Mouse (Mus musculus) layer of hippocampus, postnatal 10 days (tissue): Measurements from ENCODE around the gene Trp53bp1. TPM values are rescaled to one million over a fixed set of nuclear protein-coding genes. Genes with fewer than 3 reads are reported as not detected.
A peak's percentile ranks its signal among the peaks of the same experiment; 100 is the strongest.

ENCODE experiments used
- DNase-seq, 2 experiments: peaks; one replicate each; pipeline ENCODE4 v3.0.0; 2021; ENCODE audit warnings: low spot score in 2 of 2
- long read RNA-seq: library from polyadenylated mRNA; stranded (forward); transcript quantifications from one replicate; pipeline ENCODE4 v2.0.0, GENCODE M21; 2023
- total RNA-seq, 2 experiments: library from RNA; stranded (reverse); gene quantifications; 2 replicates each; pipeline ENCODE4 v1.2.3; 2021

Gene Trp53bp1
- 100 to 1,000 TPM; 157 to 174 TPM for total RNA-seq
- long read RNA-seq, partial matches to known transcripts: 28 of 36 reads
- long read RNA-seq, other reads (novel, unspliced or antisense): 8 of 36 reads

DNA sequence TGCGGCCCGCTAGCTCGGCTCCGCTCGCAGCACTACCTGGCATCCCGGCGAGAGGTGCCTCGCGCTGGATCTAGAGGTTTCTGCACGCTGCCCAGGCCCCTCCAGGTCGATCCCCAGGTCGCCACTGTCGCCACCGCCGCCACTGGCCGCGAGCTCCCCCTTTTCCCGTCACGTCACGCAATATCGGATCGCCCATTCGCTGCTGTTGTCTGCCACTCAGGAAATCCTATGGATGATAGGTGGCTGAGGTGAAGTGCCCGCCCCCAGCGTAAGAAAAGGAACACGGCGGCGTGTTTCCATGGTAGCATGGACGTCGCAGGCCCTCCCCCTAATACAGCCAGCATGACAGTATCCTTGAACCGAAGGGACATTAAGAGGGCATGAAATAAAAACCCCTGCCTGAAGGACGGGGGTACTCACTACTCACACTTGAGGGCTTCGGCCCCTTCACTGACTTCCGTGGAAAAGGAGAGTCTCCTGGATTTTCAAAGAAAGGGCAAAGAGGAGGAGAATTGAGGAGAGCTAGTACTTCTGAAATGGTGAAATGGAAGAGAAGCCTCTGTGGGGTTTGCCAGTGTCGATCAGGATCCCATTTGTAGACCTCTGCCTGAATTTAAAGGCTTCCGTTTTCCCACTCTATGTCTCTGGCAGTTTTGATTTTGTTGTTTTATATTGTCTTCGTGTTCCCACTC is at the start of gene Trp53bp1:
Gene Trp53bp1 (minus strand): TSS at position 172 of the 692 bp plus-strand sequence.
- peak; percentile 96 to 97 for DNase-seq

DNA sequence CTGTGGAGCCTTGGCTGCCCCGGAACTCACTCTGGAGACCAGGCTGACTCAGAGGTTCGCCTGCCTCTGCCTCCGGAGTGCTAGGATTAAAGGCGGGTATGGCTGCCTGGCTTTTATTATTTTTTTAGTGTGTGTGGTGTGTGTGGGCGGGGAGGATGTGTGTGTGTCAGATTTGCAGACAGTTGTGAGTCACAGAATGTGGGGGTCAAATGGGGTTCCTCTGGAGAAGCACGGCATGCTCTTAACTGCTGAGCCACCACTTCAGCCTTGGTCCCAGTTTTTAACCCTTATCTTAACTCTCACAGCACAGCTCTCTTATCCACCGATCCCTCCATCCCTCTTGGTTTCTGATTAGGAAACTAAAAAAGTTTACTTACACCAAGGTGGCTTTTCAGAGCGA is 45.1 kb upstream of the Trp53bp1 start:
- no peak for DNase-seq

DNA sequence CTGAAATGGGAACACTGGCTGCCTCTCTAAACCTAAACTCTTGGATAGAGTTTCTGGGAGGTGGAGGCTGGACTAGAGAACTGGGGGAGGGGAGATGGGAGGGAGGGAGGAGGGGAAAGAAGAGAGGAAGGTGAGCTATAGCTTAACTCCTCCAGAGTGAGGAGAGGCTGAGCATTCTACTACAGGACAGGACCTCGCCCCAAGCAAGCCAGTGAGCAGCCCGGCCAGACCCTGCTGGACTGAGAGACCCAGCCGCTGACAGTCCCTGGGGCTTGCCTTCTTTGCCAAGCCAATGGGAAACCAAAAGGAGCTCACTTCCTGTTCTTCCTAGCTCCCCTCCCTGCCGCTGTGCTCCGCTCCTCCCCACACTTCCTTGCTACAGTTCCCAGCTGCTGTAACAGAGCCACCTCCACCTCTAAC is 37.8 kb upstream of the Trp53bp1 start:
- no peak for DNase-seq

DNA sequence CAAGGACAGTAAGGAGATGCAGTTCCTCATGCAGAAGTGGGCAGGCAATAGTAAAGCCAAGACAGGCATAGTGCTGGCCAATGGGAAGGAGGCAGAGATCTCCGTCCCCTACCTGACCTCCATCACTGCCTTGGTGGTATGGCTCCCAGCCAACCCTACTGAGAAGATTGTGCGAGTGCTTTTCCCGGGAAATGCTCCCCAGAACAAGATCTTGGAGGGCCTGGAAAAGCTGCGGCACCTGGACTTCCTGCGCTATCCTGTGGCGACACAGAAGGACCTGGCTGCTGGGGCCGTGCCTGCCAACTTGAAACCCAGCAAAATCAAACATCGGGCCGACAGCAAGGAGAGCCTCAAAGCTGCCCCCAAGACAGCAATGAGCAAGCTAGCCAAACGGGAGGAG is 28.8 kb upstream of the Trp53bp1 start:
- DNase-seq: peak in 1 of 2 experiments; percentile 14

DNA sequence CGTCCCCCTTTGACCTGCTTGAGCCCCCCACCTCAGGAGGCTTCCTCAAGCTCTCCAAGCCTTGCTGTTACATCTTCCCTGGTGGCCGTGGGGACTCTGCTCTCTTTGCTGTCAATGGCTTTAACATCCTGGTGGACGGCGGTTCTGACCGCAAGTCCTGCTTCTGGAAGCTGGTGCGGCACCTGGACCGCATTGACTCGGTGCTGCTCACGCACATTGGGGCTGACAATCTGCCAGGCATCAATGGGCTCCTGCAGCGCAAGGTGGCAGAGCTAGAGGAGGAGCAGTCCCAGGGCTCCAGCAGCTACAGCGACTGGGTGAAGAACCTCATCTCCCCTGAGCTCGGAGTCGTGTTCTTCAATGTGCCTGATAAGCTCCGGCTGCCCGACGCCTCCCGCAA is 28.3 kb upstream of the Trp53bp1 start:
- DNase-seq: peak in 1 of 2 experiments; percentile 11

- peak in 1 of 2 experiments; percentile 22 for DNase-seq
These were observed 26.9 kb upstream of the Trp53bp1 start for GRCm38 (mm10) chr2:121298131-121298530.

DNA sequence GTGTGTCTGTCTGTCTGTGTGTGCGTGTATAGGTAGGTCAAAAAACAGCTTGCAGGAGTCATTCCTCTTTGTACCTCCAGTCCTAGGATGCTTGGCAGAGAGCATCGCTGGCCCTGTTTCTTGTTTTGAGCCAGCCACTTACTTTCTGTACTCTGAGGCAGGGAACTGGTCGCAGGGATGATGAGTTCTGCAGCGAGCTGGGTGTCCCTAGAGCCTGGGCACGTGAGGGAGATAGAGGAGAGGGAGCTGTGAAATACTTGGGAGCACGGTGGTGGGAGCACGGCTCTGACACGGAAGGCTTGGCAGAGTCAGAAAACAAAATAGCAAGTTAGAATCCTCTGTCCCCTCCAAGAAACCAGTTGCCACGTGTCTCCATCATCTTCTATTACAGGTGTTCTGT is 26.5 kb upstream of the Trp53bp1 start:
- peak in 1 of 2 experiments; percentile 23 for DNase-seq

DNA sequence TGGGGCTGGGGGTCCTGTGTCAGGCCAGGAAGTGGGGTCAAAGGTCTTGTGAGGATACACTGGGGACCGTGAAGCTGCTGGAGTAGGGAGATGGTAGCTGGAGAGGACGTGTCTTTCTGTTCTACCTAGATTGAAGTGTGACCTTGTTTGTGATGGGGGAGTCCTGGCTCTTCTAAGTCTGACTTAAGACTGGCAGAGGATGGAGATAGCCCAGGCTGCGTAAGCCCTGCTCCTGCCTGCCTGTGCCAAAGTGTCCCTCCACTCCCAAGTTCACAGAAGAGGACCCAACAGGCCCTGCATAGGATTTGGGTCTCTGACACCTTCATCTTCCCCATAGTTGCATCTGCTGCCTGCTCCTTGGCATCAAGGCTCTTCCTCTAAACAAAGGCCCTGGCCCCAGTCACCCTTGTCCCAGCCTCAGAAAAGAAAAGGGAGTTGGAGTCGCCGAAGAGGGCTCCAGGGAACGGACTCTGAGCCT is 25.6 kb upstream of the Trp53bp1 start:
- peak in 1 of 2 experiments; percentile 19 for DNase-seq

DNA sequence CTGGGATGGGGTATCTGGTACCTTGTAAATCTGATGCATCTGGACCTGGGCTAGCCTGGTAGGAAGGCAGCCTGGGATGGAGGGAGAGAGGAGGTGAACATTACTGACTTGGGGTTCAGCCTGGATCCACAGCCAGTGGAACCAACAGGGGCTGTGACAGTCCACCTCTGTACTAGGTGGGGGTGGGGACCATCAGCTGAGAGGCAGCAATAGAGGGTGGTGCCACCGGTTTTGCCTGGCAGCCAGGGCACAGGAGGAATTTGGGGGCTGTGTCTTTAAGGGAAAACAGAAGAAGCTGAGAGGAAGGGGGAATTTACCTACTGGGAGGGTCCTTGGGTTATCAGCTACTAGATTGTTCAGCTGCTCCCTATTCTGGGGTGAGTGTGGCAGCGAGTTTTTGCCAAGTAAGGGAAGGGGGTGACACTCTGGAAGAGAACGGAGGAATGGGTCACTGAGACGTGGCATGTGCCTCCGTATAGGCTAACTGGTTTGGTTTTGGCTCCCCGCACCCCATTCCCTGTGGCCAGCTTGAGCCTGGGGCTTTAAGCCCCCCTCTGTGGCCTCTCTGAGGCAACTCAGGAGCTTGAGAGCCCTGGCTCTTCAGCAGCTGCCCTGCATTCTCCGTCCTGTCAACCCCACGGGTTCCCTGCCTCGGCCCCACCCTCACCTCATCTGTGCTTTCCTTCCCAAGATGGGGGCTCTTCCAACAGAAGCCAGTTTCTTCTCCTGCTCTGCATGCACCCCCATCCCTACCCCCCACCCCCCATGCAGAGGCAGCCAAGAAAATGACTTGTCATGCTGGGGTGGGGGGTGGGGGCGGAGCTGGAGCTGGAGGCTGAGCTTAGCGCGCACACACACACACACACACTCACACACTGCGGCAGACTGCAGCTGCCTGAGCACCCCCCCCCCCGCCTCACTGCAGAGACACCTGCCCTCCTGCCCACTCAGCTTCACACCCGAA is 24.7 kb upstream of the Trp53bp1 start:
- peak; percentile 57 to 68 for DNase-seq

GRCm38 (mm10) chr2:121294753-121295607 is 23.8 kb upstream of the Trp53bp1 start:
- DNase-seq: peak; percentile 66 to 79

DNA sequence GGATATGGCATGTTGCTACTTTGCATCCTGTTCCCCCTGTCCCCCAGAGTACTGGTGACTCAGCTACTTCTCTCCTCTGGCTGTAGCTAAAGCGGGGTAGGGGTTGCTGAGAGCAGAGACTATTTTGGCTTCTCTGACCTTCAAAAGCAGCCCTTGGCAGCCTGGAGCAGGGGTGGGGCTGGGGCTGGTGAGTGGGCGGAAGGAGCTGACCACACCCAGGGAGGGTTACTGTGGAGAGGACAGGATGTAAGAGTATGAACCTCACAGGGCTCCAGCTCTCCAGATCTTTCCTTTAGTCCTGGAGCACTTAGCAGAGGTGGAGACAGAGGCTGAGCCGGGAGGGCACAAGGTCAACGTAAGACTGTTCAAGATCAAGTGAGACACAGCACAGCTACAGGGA is 23.0 kb upstream of the Trp53bp1 start:
- DNase-seq: peak in 1 of 2 experiments; percentile 25

DNA sequence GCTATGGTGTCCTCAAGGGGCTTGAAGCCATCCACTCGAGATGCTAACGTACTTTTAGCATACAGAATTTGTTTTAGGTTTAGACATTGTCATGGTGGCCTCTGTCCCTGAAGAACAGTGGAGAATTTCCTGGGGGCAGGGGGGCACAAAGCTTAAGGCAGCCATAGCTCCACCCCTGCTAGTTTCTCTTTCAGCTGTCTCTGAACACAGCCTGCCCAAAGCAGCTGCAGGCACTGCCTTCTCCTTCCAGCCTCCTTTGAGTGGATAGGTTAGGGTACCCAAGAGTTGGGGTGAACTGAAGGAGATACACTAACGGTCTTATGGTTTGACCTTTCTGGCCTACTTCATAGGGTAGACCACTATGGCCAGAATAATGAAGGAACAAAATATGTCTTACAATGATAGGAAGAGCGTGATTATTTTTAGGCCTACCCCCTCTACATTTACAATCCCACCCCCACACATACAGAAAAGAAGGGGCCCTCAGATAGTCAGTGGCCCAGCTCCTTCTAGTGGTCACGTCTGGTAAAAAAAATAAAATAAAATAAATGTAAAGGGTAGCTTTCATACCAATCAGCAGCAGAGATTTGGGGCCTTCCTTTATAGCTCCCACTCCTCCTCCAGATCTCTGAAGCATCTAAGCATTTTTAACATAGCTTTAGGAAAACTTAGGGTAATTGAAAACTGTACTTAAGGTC is 21.3 kb upstream of the Trp53bp1 start:
- no peak for DNase-seq

- peak in 1 of 2 experiments; percentile 24 for DNase-seq
These were observed 18.7 kb upstream of the Trp53bp1 start for GRCm38 (mm10) chr2:121289730-121290540.

DNA sequence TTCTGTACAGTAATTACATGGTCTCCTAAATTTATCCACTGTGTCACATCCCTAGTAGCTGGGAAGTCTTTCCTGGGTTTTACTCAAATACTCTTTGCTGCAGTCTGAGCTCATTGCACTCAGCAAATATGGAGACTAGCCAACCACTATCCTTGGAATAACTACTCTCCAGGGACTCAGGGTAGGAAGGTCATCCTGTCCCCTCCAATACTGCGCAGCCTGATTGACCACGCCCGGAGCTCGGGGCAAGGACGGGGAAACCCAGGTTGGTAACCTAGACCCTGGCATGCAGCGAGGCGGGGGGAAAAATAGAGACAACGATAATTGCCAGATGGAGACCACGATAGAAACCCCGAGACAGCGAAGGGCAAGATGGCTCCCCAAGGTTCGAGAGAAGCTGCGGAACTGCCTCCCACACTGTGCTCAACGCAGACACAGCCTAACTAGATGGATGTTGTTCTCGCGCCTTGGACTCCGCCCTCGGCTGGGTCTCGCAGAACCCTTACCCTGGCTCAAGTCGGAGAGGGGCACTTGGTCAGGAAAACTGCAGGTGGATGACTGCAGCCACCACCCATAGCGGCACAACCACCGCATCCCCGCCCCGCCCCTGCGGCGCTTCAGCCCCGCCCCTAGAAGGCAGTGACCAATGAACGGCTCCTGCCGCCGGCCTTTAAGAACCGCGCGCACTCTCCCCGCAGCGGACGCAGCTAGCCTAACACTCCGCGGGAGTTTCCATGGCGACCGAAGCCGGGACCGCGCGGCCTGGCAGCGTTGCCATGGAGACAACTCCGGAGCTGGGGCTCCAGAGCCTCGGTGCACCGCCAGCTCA is 17.9 kb upstream of the Trp53bp1 start, which contains the start of gene Map1a:
Gene Map1a (plus strand): TSS at position 700 of the 829 bp plus-strand sequence.
- peak; percentile 94 to 96 for DNase-seq

- peak in 1 of 2 experiments; percentile 15 for DNase-seq
These were observed 16.6 kb upstream of the Trp53bp1 start for GRCm38 (mm10) chr2:121287850-121288249.

DNA sequence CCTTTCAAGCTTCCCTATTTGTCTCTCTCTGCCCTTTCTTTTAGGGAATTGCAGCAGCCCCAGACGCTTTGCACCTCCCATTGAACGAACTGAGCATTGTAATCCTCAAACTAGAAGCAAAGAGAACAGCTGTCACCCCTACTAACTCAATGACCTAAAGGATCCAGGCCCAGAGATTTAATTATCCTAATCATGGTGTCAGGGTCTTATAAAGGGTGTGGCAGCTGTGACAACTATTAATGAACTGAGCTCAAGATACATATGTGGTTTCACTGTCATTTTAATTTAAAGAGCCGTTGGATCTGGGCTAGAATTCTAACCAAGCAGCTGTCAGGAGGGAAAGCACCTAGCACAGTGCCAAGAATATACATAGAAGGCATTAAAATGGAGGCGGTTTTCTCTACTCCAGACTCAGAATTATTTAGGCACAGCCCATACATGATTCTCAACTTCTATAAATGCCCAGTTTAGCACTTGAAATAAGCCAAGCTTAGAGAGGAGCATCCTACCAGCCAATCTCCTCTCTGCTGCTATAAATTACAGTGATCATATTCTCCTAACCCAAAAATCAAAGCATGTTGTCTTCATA is 815 bp upstream of the Trp53bp1 start:
- DNase-seq: no peak

- no peak for DNase-seq
These were observed 529 bp downstream of the Trp53bp1 start for GRCm38 (mm10) chr2:121270521-121271235.
